Mouse (Mus musculus): ENCODE data around the gene Uggt2. TPM values are rescaled to one million over a fixed set of nuclear protein-coding genes. Genes with fewer than 3 reads are reported as not detected.

Uggt2 gene
- polyA plus RNA-seq, 1 experiment, result 0.57 TPM

- DNase-seq (ENCODE audit: low read depth in 1 of 2, low spot score in 2 of 2), result no peak
- no peaks in the 10 kb centered on the region for H3K27me3 ChIP-seq (ENCODE audit: control insufficient read depth, insufficient read depth, low read length)
- H3K4me1 ChIP-seq (ENCODE audit: control insufficient read depth, insufficient read depth, insufficient read length), result no peaks in the 10 kb centered on the region
- H3K27ac ChIP-seq (ENCODE audit: insufficient read depth, low read length), result no peak overlapping the region
- 70% methylated on average over 1 of the region's 1 CpGs for WGBS
- H3K36me3 ChIP-seq (ENCODE audit: control insufficient read depth, insufficient read depth, low read length), result no peaks in the 10 kb centered on the region
- H3K4me3 ChIP-seq (ENCODE audit: extremely low read depth, insufficient read depth, insufficient read length), result no peak overlapping the region
- no peak for TF ChIP-seq POLR2A (IDR thresholded peaks at IDR 0.05; ENCODE audit: low read depth, low read length)
- no peak for TF ChIP-seq CTCF (IDR thresholded peaks at IDR 0.05; ENCODE audit: extremely low read depth, insufficient read depth, insufficient read length, insufficient replicate concordance)
Measured at GRCm38 (mm10) chr14:119040253-119040652, 59.0 kb downstream of the Uggt2 start.

- no peak for DNase-seq (ENCODE audit: low read depth in 1 of 2, low spot score in 2 of 2)
- Histone ChIP-seq H3K27me3 (ENCODE audit: control insufficient read depth, insufficient read depth, low read length) (no peaks in the 10 kb centered on the region), H3K27ac (ENCODE audit: insufficient read depth, low read length) (no peak overlapping the region), H3K4me1 (ENCODE audit: control insufficient read depth, insufficient read depth, insufficient read length) (no peaks in the 10 kb centered on the region), H3K4me3 (ENCODE audit: extremely low read depth, insufficient read depth, insufficient read length) (no peak overlapping the region), H3K36me3 (ENCODE audit: control insufficient read depth, insufficient read depth, low read length) (no peaks in the 10 kb centered on the region)
- WGBS, result 84% methylated on average over 3 of the region's 3 CpGs
- TF ChIP-seq POLR2A (IDR thresholded peaks at IDR 0.05; ENCODE audit: low read depth, low read length) (no peak), CTCF (IDR thresholded peaks at IDR 0.05; ENCODE audit: extremely low read depth, insufficient read depth, insufficient read length, insufficient replicate concordance) (no peak)
Measured at GRCm38 (mm10) chr14:119037755-119038154, 61.5 kb downstream of the Uggt2 start.

GRCm38 (mm10) chr14:119037076-119037683 lies 62.0 kb downstream of the Uggt2 start:
- DNase-seq (ENCODE audit: low read depth in 1 of 2, low spot score in 2 of 2), result no peak
- Histone ChIP-seq H3K36me3 (ENCODE audit: control insufficient read depth, insufficient read depth, low read length) (no peaks in the 10 kb centered on the region), H3K27me3 (ENCODE audit: control insufficient read depth, insufficient read depth, low read length) (no peaks in the 10 kb centered on the region), H3K4me3 (ENCODE audit: extremely low read depth, insufficient read depth, insufficient read length) (no peak overlapping the region), H3K27ac (ENCODE audit: insufficient read depth, low read length) (no peak overlapping the region), H3K4me1 (ENCODE audit: control insufficient read depth, insufficient read depth, insufficient read length) (no peaks in the 10 kb centered on the region)
- 92% methylated on average over 12 of the region's 12 CpGs for WGBS
- TF ChIP-seq POLR2A (IDR thresholded peaks at IDR 0.05; ENCODE audit: low read depth, low read length) (no peak), CTCF (IDR thresholded peaks at IDR 0.05; ENCODE audit: extremely low read depth, insufficient read depth, insufficient read length, insufficient replicate concordance) (no peak)

- WGBS, result 63% methylated on average over 2 of the region's 2 CpGs
- no peaks in the 10 kb centered on the region for H3K4me1 ChIP-seq (ENCODE audit: control insufficient read depth, insufficient read depth, insufficient read length)
- DNase-seq (ENCODE audit: low read depth in 1 of 2, low spot score in 2 of 2), result no peak
- H3K27me3 ChIP-seq (ENCODE audit: control insufficient read depth, insufficient read depth, low read length), result no peaks in the 10 kb centered on the region
- no peak overlapping the region for H3K27ac ChIP-seq (ENCODE audit: insufficient read depth, low read length)
- H3K4me3 ChIP-seq (ENCODE audit: extremely low read depth, insufficient read depth, insufficient read length), result no peak overlapping the region
- no peaks in the 10 kb centered on the region for H3K36me3 ChIP-seq (ENCODE audit: control insufficient read depth, insufficient read depth, low read length)
- TF ChIP-seq POLR2A (IDR thresholded peaks at IDR 0.05; ENCODE audit: low read depth, low read length), result no peak
- no peak for TF ChIP-seq CTCF (IDR thresholded peaks at IDR 0.05; ENCODE audit: extremely low read depth, insufficient read depth, insufficient read length, insufficient replicate concordance)
Measured at GRCm38 (mm10) chr14:119027675-119028253, 71.5 kb downstream of the Uggt2 start.

GRCm38 (mm10) chr14:119027130-119027529 lies 72.1 kb downstream of the Uggt2 start:
- WGBS, result 29% methylated on average over 4 of the region's 4 CpGs
- no peak overlapping the region for H3K4me3 ChIP-seq (ENCODE audit: extremely low read depth, insufficient read depth, insufficient read length)
- H3K36me3 ChIP-seq (ENCODE audit: control insufficient read depth, insufficient read depth, low read length), result no peaks in the 10 kb centered on the region
- TF ChIP-seq POLR2A (IDR thresholded peaks at IDR 0.05; ENCODE audit: low read depth, low read length), result no peak
- TF ChIP-seq CTCF (IDR thresholded peaks at IDR 0.05; ENCODE audit: extremely low read depth, insufficient read depth, insufficient read length, insufficient replicate concordance), result peak; percentile 81; the same call in 1 of the 2 replicates
- H3K27me3 ChIP-seq (ENCODE audit: control insufficient read depth, insufficient read depth, low read length), result no peaks in the 10 kb centered on the region
- H3K4me1 ChIP-seq (ENCODE audit: control insufficient read depth, insufficient read depth, insufficient read length), result no peaks in the 10 kb centered on the region
- DNase-seq (ENCODE audit: low read depth in 1 of 2, low spot score in 2 of 2), result peak; percentile 45 to 64
- no peak overlapping the region for H3K27ac ChIP-seq (ENCODE audit: insufficient read depth, low read length)

- TF ChIP-seq POLR2A (IDR thresholded peaks at IDR 0.05; ENCODE audit: low read depth, low read length) (no peak), CTCF (IDR thresholded peaks at IDR 0.05; ENCODE audit: extremely low read depth, insufficient read depth, insufficient read length, insufficient replicate concordance) (no peak; the same call in 1 of the 2 replicates)
- Histone ChIP-seq H3K36me3 (ENCODE audit: control insufficient read depth, insufficient read depth, low read length) (no peaks in the 10 kb centered on the region), H3K27me3 (ENCODE audit: control insufficient read depth, insufficient read depth, low read length) (no peaks in the 10 kb centered on the region), H3K4me1 (ENCODE audit: control insufficient read depth, insufficient read depth, insufficient read length) (no peaks in the 10 kb centered on the region), H3K4me3 (ENCODE audit: extremely low read depth, insufficient read depth, insufficient read length) (no peak overlapping the region), H3K27ac (ENCODE audit: insufficient read depth, low read length) (no peak overlapping the region)
- no peak for DNase-seq (ENCODE audit: low read depth in 1 of 2, low spot score in 2 of 2)
- 78% methylated on average over 5 of the region's 5 CpGs for WGBS
Measured at GRCm38 (mm10) chr14:119025889-119026288, 73.3 kb downstream of the Uggt2 start.

- TF ChIP-seq CTCF (IDR thresholded peaks at IDR 0.05; ENCODE audit: extremely low read depth, insufficient read depth, insufficient read length, insufficient replicate concordance) (no peak), POLR2A (IDR thresholded peaks at IDR 0.05; ENCODE audit: low read depth, low read length) (no peak)
- no peaks in the 10 kb centered on the region for H3K36me3 ChIP-seq (ENCODE audit: control insufficient read depth, insufficient read depth, low read length)
- DNase-seq (ENCODE audit: low read depth in 1 of 2, low spot score in 2 of 2), result no peak
- no peak overlapping the region for H3K4me3 ChIP-seq (ENCODE audit: extremely low read depth, insufficient read depth, insufficient read length)
- no peaks in the 10 kb centered on the region for H3K4me1 ChIP-seq (ENCODE audit: control insufficient read depth, insufficient read depth, insufficient read length)
- H3K27ac ChIP-seq (ENCODE audit: insufficient read depth, low read length), result no peak overlapping the region
- H3K27me3 ChIP-seq (ENCODE audit: control insufficient read depth, insufficient read depth, low read length), result no peaks in the 10 kb centered on the region
- WGBS, result 83% methylated on average over 12 of the region's 12 CpGs
Measured at GRCm38 (mm10) chr14:119013549-119013948, 85.7 kb downstream of the Uggt2 start.
